Mouse (Mus musculus): ENCODE data around the gene Gp9.

Gp9 gene

GRCm38 (mm10) chr6:87786621-87787020 lies 8.7 kb downstream of the Gp9 start:
- DNase-seq (ENCODE audit: low read depth in 2 of 2, low spot score in 2 of 2), result no peak

- DNase-seq (ENCODE audit: low read depth in 2 of 2, low spot score in 2 of 2), result no peak
Measured at GRCm38 (mm10) chr6:87787108-87787890, 9.4 kb downstream of the Gp9 start.

GRCm38 (mm10) chr6:87788266-87788895 lies 10.5 kb downstream of the Gp9 start:
- DNase-seq (ENCODE audit: low read depth in 2 of 2, low spot score in 2 of 2), result no peak

GRCm38 (mm10) chr6:87788896-87789587 lies 11.2 kb downstream of the Gp9 start:
- no peak for DNase-seq (ENCODE audit: low read depth in 2 of 2, low spot score in 2 of 2)

- DNase-seq (ENCODE audit: low read depth in 2 of 2, low spot score in 2 of 2), result no peak
Measured at GRCm38 (mm10) chr6:87789791-87790190, 11.9 kb downstream of the Gp9 start.

- DNase-seq (ENCODE audit: low read depth in 2 of 2, low spot score in 2 of 2), result no peak
Measured at GRCm38 (mm10) chr6:87790779-87791480, 13.1 kb downstream of the Gp9 start.

GRCm38 (mm10) chr6:87791826-87792225 lies 14.0 kb downstream of the Gp9 start:
- DNase-seq (ENCODE audit: low read depth in 2 of 2, low spot score in 2 of 2), result no peak

- DNase-seq (ENCODE audit: low read depth in 2 of 2, low spot score in 2 of 2), result no peak
Measured at GRCm38 (mm10) chr6:87793821-87794510, 16.1 kb downstream of the Gp9 start.

GRCm38 (mm10) chr6:87795385-87796150 lies 17.7 kb downstream of the Gp9 start:
- DNase-seq (ENCODE audit: low read depth in 2 of 2, low spot score in 2 of 2), result no peak

- no peak for DNase-seq (ENCODE audit: low read depth in 2 of 2, low spot score in 2 of 2)
Measured at GRCm38 (mm10) chr6:87796251-87796880, 18.5 kb downstream of the Gp9 start.

- DNase-seq (ENCODE audit: low read depth in 2 of 2, low spot score in 2 of 2), result no peak
Measured at GRCm38 (mm10) chr6:87797321-87797720, 19.4 kb downstream of the Gp9 start.

GRCm38 (mm10) chr6:87799576-87799975 lies 21.7 kb downstream of the Gp9 start:
- no peak for DNase-seq (ENCODE audit: low read depth in 2 of 2, low spot score in 2 of 2)

- no peak for DNase-seq (ENCODE audit: low read depth in 2 of 2, low spot score in 2 of 2)
Measured at GRCm38 (mm10) chr6:87802462-87802861, 24.6 kb downstream of the Gp9 start.

- DNase-seq (ENCODE audit: low read depth in 2 of 2, low spot score in 2 of 2), result no peak
Measured at GRCm38 (mm10) chr6:87804036-87804435, 26.2 kb downstream of the Gp9 start.

- no peak for DNase-seq (ENCODE audit: low read depth in 2 of 2, low spot score in 2 of 2)
Measured at GRCm38 (mm10) chr6:87804886-87805285, 27.0 kb downstream of the Gp9 start.

- no peak for DNase-seq (ENCODE audit: low read depth in 2 of 2, low spot score in 2 of 2)
Measured at GRCm38 (mm10) chr6:87805448-87805847, 27.6 kb downstream of the Gp9 start.

- DNase-seq (ENCODE audit: low read depth in 2 of 2, low spot score in 2 of 2), result no peak
Measured at GRCm38 (mm10) chr6:87806028-87806427, 28.2 kb downstream of the Gp9 start.

- DNase-seq (ENCODE audit: low read depth in 2 of 2, low spot score in 2 of 2), result no peak
Measured at GRCm38 (mm10) chr6:87806857-87807256, 29.0 kb downstream of the Gp9 start.

- no peak for DNase-seq (ENCODE audit: low read depth in 2 of 2, low spot score in 2 of 2)
Measured at GRCm38 (mm10) chr6:87807735-87808440, 30.0 kb downstream of the Gp9 start.

All from CD8-positive naive resting alpha-beta T cell, adult 2 months (primary cell).